Mouse (Mus musculus): ENCODE data around the gene Ckap4. TPM values are rescaled to one million over a fixed set of nuclear protein-coding genes. Genes with fewer than 3 reads are reported as not detected.

Gene Ckap4
- polyA plus RNA-seq, 1 experiment from 2014 or later, result 56.5 TPM

- peaks cover 11% of the 10 kb centered on the region for H3K9me3 ChIP-seq (replicated peaks; ENCODE audit: control insufficient read depth, low read length)
- H3K27ac ChIP-seq (ENCODE audit: low read length), result no peak overlapping the region
- no peaks in the 10 kb centered on the region for H3K27me3 ChIP-seq (ENCODE audit: control insufficient read depth, insufficient read depth, low read length)
- H3K4me1 ChIP-seq (ENCODE audit: control insufficient read depth, insufficient read depth, low read length), result no peaks in the 10 kb centered on the region
- H3K36me3 ChIP-seq (ENCODE audit: control insufficient read depth, insufficient read depth), result no peaks in the 10 kb centered on the region
- H3K4me2 ChIP-seq (ENCODE audit: low read depth, low read length), result no peak overlapping the region
- H3K4me3 ChIP-seq (ENCODE audit: low read length), result no peak overlapping the region
- 48% methylated on average over 6 of the region's 6 CpGs for WGBS
- no peak overlapping the region for H3K9ac ChIP-seq (ENCODE audit: low read length)
- no peak for ATAC-seq (replicated peaks; ENCODE audit: extremely low read depth, insufficient read depth, low FRiP score)
These were observed 20.6 kb upstream of the Ckap4 start for GRCm38 (mm10) chr10:84554291-84555009.

GRCm38 (mm10) chr10:84552477-84552876, 18.6 kb upstream of the Ckap4 start:
- ATAC-seq (replicated peaks; ENCODE audit: extremely low read depth, insufficient read depth, low FRiP score), result no peak
- H3K4me3 ChIP-seq (ENCODE audit: low read length), result no peak overlapping the region
- WGBS, result 87% methylated on average over 2 of the region's 2 CpGs
- no peak overlapping the region for H3K27ac ChIP-seq (ENCODE audit: low read length)
- H3K4me2 ChIP-seq (ENCODE audit: low read depth, low read length), result no peak overlapping the region
- no peaks in the 10 kb centered on the region for H3K4me1 ChIP-seq (ENCODE audit: control insufficient read depth, insufficient read depth, low read length)
- no peaks in the 10 kb centered on the region for H3K27me3 ChIP-seq (ENCODE audit: control insufficient read depth, insufficient read depth, low read length)
- H3K36me3 ChIP-seq (ENCODE audit: control insufficient read depth, insufficient read depth), result no peaks in the 10 kb centered on the region
- no peak overlapping the region for H3K9ac ChIP-seq (ENCODE audit: low read length)
- peaks cover 3% of the 10 kb centered on the region; the same call in 1 of the 2 replicates for H3K9me3 ChIP-seq (replicated peaks; ENCODE audit: control insufficient read depth, low read length)

GRCm38 (mm10) chr10:84551846-84552245, 18.0 kb upstream of the Ckap4 start:
- Histone ChIP-seq H3K4me3 (ENCODE audit: low read length) (no peak overlapping the region), H3K9me3 (replicated peaks; ENCODE audit: control insufficient read depth, low read length) (peaks cover 3% of the 10 kb centered on the region; the same call in 1 of the 2 replicates), H3K27me3 (ENCODE audit: control insufficient read depth, insufficient read depth, low read length) (no peaks in the 10 kb centered on the region), H3K36me3 (ENCODE audit: control insufficient read depth, insufficient read depth) (no peaks in the 10 kb centered on the region), H3K9ac (ENCODE audit: low read length) (no peak overlapping the region), H3K27ac (ENCODE audit: low read length) (no peak overlapping the region), H3K4me1 (ENCODE audit: control insufficient read depth, insufficient read depth, low read length) (no peaks in the 10 kb centered on the region), H3K4me2 (ENCODE audit: low read depth, low read length) (no peak overlapping the region)
- WGBS, result 91% methylated on average over 3 of the region's 3 CpGs
- no peak for ATAC-seq (replicated peaks; ENCODE audit: extremely low read depth, insufficient read depth, low FRiP score)

- 50% methylated on average over 10 of the region's 10 CpGs for WGBS
- Histone ChIP-seq H3K27me3 (ENCODE audit: control insufficient read depth, insufficient read depth, low read length) (no peaks in the 10 kb centered on the region), H3K36me3 (ENCODE audit: control insufficient read depth, insufficient read depth) (no peaks in the 10 kb centered on the region), H3K9ac (ENCODE audit: low read length) (no peak overlapping the region), H3K4me2 (ENCODE audit: low read depth, low read length) (no peak overlapping the region), H3K4me3 (ENCODE audit: low read length) (no peak overlapping the region), H3K27ac (ENCODE audit: low read length) (no peak overlapping the region), H3K9me3 (replicated peaks; ENCODE audit: control insufficient read depth, low read length) (peaks cover 3% of the 10 kb centered on the region; the same call in 1 of the 2 replicates), H3K4me1 (ENCODE audit: control insufficient read depth, insufficient read depth, low read length) (no peaks in the 10 kb centered on the region)
- ATAC-seq (replicated peaks; ENCODE audit: extremely low read depth, insufficient read depth, low FRiP score), result no peak
These were observed 16.0 kb upstream of the Ckap4 start for GRCm38 (mm10) chr10:84549920-84550293.

- no peak overlapping the region for H3K9ac ChIP-seq (ENCODE audit: low read length)
These were observed 15.5 kb upstream of the Ckap4 start for GRCm38 (mm10) chr10:84549146-84549919.

GRCm38 (mm10) chr10:84544841-84545610, 11.2 kb upstream of the Ckap4 start:
- H3K36me3 ChIP-seq (ENCODE audit: control insufficient read depth, insufficient read depth), result no peaks in the 10 kb centered on the region
- no peak for ATAC-seq (replicated peaks; ENCODE audit: extremely low read depth, insufficient read depth, low FRiP score)
- H3K9me3 ChIP-seq (replicated peaks; ENCODE audit: control insufficient read depth, low read length), result no peaks in the 10 kb centered on the region
- no peak overlapping the region for H3K4me2 ChIP-seq (ENCODE audit: low read depth, low read length)
- 45% methylated on average over 7 of the region's 7 CpGs for WGBS
- no peak overlapping the region for H3K4me3 ChIP-seq (ENCODE audit: low read length)
- no peaks in the 10 kb centered on the region for H3K4me1 ChIP-seq (ENCODE audit: control insufficient read depth, insufficient read depth, low read length)
- H3K27me3 ChIP-seq (ENCODE audit: control insufficient read depth, insufficient read depth, low read length), result no peaks in the 10 kb centered on the region
- H3K9ac ChIP-seq (ENCODE audit: low read length), result no peak overlapping the region
- no peak overlapping the region for H3K27ac ChIP-seq (ENCODE audit: low read length)

More at GRCm38 (mm10) chr10:84549146-84549919, 15.5 kb upstream of the Ckap4 start:
- Histone ChIP-seq H3K36me3 (ENCODE audit: control insufficient read depth, insufficient read depth) (no peaks in the 10 kb centered on the region), H3K27ac (ENCODE audit: low read length) (no peak overlapping the region), H3K9me3 (replicated peaks; ENCODE audit: control insufficient read depth, low read length) (peaks cover 3% of the 10 kb centered on the region; the same call in 1 of the 2 replicates), H3K4me1 (ENCODE audit: control insufficient read depth, insufficient read depth, low read length) (no peaks in the 10 kb centered on the region), H3K27me3 (ENCODE audit: control insufficient read depth, insufficient read depth, low read length) (no peaks in the 10 kb centered on the region), H3K4me3 (ENCODE audit: low read length) (no peak overlapping the region), H3K4me2 (ENCODE audit: low read depth, low read length) (no peak overlapping the region)
- ATAC-seq (replicated peaks; ENCODE audit: extremely low read depth, insufficient read depth, low FRiP score), result no peak
- WGBS, result 75% methylated on average over 17 of the region's 17 CpGs

- H3K27me3 ChIP-seq (ENCODE audit: control insufficient read depth, insufficient read depth, low read length), result no peaks in the 10 kb centered on the region
- H3K36me3 ChIP-seq (ENCODE audit: control insufficient read depth, insufficient read depth), result no peaks in the 10 kb centered on the region
- WGBS, result 53% methylated on average over 11 of the region's 11 CpGs
- H3K4me1 ChIP-seq (ENCODE audit: control insufficient read depth, insufficient read depth, low read length), result no peaks in the 10 kb centered on the region
- H3K4me3 ChIP-seq (ENCODE audit: low read length), result no peak overlapping the region
- no peak overlapping the region for H3K9ac ChIP-seq (ENCODE audit: low read length)
- no peak overlapping the region for H3K4me2 ChIP-seq (ENCODE audit: low read depth, low read length)
- H3K27ac ChIP-seq (ENCODE audit: low read length), result no peak overlapping the region
- no peak for ATAC-seq (replicated peaks; ENCODE audit: extremely low read depth, insufficient read depth, low FRiP score)
- no peaks in the 10 kb centered on the region for H3K9me3 ChIP-seq (replicated peaks; ENCODE audit: control insufficient read depth, low read length)
These were observed 9.2 kb upstream of the Ckap4 start for GRCm38 (mm10) chr10:84542802-84543658.

GRCm38 (mm10) chr10:84539651-84540050, 5.8 kb upstream of the Ckap4 start:
- Histone ChIP-seq H3K9me3 (replicated peaks; ENCODE audit: control insufficient read depth, low read length) (no peaks in the 10 kb centered on the region), H3K4me3 (ENCODE audit: low read length) (no peak overlapping the region), H3K4me2 (ENCODE audit: low read depth, low read length) (no peak overlapping the region), H3K4me1 (ENCODE audit: control insufficient read depth, insufficient read depth, low read length) (peaks cover 10% of the 10 kb centered on the region), H3K27me3 (ENCODE audit: control insufficient read depth, insufficient read depth, low read length) (no peaks in the 10 kb centered on the region), H3K36me3 (ENCODE audit: control insufficient read depth, insufficient read depth) (no peaks in the 10 kb centered on the region), H3K9ac (ENCODE audit: low read length) (no peak overlapping the region), H3K27ac (ENCODE audit: low read length) (no peak overlapping the region)
- no peak for ATAC-seq (replicated peaks; ENCODE audit: extremely low read depth, insufficient read depth, low FRiP score)
- WGBS, result 86% methylated on average over 6 of the region's 6 CpGs

All from heart, embryonic 16.5 days (tissue).